Mouse (Mus musculus) urinary bladder, postnatal 10 days (tissue): ENCODE measurements around the gene Cbx5.
"Not testable (repeated sequence)": the region's sequence is repeated elsewhere in the genome, so short reads cannot be mapped to it uniquely, and the experiment has no call there.

Experiments used
- DNase-seq: peaks from one replicate; pipeline ENCODE4 v3.0.0; 2022; ENCODE audit warnings: low spot score

Gene Cbx5

GRCm38 (mm10) chr15:103239685-103240159 is at the start of gene Cbx5:
Gene Cbx5, minus strand, starts transcription at chr15:103239816.
- peak; percentile 90 for DNase-seq

- DNase-seq = no peak
These were observed 46.3 kb upstream of the Cbx5 start for GRCm38 (mm10) chr15:103285778-103286417.

GRCm38 (mm10) chr15:103284647-103285046 is 45.0 kb upstream of the Cbx5 start:
- DNase-seq = no peak

- no peak for DNase-seq
These were observed 44.5 kb upstream of the Cbx5 start for GRCm38 (mm10) chr15:103284066-103284465.

GRCm38 (mm10) chr15:103281465-103282205 is 42.0 kb upstream of the Cbx5 start:
- DNase-seq = no peak

GRCm38 (mm10) chr15:103280817-103281464 is 41.3 kb upstream of the Cbx5 start:
- no peak for DNase-seq

GRCm38 (mm10) chr15:103279750-103280149 is 40.1 kb upstream of the Cbx5 start:
- no peak for DNase-seq

- no peak for DNase-seq
These were observed 38.3 kb upstream of the Cbx5 start for GRCm38 (mm10) chr15:103277949-103278348.

- not testable (repeated sequence) for DNase-seq
These were observed 36.3 kb upstream of the Cbx5 start for GRCm38 (mm10) chr15:103275943-103276342.

GRCm38 (mm10) chr15:103272419-103273279 is 33.0 kb upstream of the Cbx5 start, which contains the start of gene Copz1:
Gene Copz1, plus strand, starts transcription at chr15:103272714.
- peak; percentile 87 for DNase-seq

- DNase-seq = no peak
These were observed 29.3 kb upstream of the Cbx5 start for GRCm38 (mm10) chr15:103268903-103269302.

GRCm38 (mm10) chr15:103264794-103265193 is 25.2 kb upstream of the Cbx5 start:
- no peak for DNase-seq

- DNase-seq = no peak
These were observed 20.4 kb upstream of the Cbx5 start for GRCm38 (mm10) chr15:103259989-103260388.

- DNase-seq = no peak
These were observed 19.5 kb upstream of the Cbx5 start for GRCm38 (mm10) chr15:103259162-103259561.

GRCm38 (mm10) chr15:103257790-103258728 is 18.4 kb upstream of the Cbx5 start, which contains the start of gene Nfe2:
Gene Nfe2, minus strand, starts transcription at chr15:103258403.
- DNase-seq = no peak

- no peak for DNase-seq
These were observed 16.8 kb upstream of the Cbx5 start for GRCm38 (mm10) chr15:103256210-103256986.

- no peak for DNase-seq
These were observed 15.6 kb upstream of the Cbx5 start for GRCm38 (mm10) chr15:103255169-103255568.

- no peak for DNase-seq
These were observed 13.7 kb upstream of the Cbx5 start for GRCm38 (mm10) chr15:103253352-103253751.

GRCm38 (mm10) chr15:103252660-103253059 is 13.0 kb upstream of the Cbx5 start:
- no peak for DNase-seq

- no peak for DNase-seq
These were observed 12.0 kb upstream of the Cbx5 start for GRCm38 (mm10) chr15:103251595-103251994.
